In the genomic region with DNA sequence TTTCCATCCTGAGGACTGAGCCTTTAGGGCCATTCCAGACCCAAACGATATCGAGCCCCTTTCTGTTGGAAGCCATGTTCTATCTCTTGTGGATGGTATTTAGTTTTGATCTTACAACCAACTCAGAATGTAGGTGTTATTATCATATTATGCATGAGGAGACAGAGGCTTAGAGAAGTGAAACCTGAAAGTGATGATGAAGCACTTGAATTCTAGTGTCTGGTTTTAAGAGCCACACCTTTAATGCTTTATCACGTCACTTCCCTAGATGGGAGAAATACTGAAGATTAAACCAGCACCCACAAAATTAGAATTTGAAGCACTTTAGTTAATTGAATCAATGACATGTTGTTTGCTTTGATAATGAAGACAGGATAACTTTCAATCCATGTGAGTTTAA, we compare ENCODE assay signal across 25 mouse cellular contexts. TPM values are rescaled to one million over a fixed set of nuclear protein-coding genes. Genes with fewer than 3 reads are reported as not detected.
A peak's percentile ranks its signal among the peaks of the same experiment; 100 is the strongest.
DNase-seq lines count a peak whose midpoint lies in the region; ATAC-seq and TF ChIP-seq lines count a peak whose summit lies in the region.
"Had no signal": no experiment of that assay in that cellular context is flagged by ENCODE, and none has a peak within 500 bp of the region (broad histone marks: within the 10 kb centered on the region; RNA-seq: fewer than 3 reads in every experiment).

No protein-coding gene starts in this region.

- no peak overlapping the region for H3K4me3 ChIP-seq in CH12.LX (replicated peaks in 1 of 3; ENCODE audit: low read depth in 2 of 3, low read length in 2 of 3, poor library complexity in 1 of 3)
- H3K4me3 ChIP-seq in kidney, embryonic 14.5 days (ENCODE audit: low read length) = no peak overlapping the region
- H3K4me3 ChIP-seq: embryonic facial prominence, embryonic 13.5 days; embryonic facial prominence, embryonic 15.5 days; erythroblast, embryonic 14.5 days; forebrain, embryonic 10.5 days; forebrain, embryonic 12.5 days had no signal

- no peaks in the 10 kb centered on the region for H3K27me3 ChIP-seq in CH12.LX (replicated peaks)
- no peaks in the 10 kb centered on the region for H3K27me3 ChIP-seq in splenic B cell, adult 2 months (ENCODE audit: control insufficient read depth, insufficient read depth, low read length, poor library complexity, severe bottlenecking)
- H3K27me3 ChIP-seq in kidney, embryonic 14.5 days (ENCODE audit: control insufficient read depth, insufficient read depth, low read length) = no peaks in the 10 kb centered on the region
- H3K27me3 ChIP-seq: embryonic facial prominence, embryonic 13.5 days; embryonic facial prominence, embryonic 15.5 days; forebrain, embryonic 12.5 days had no signal

- no peaks in the 10 kb centered on the region for H3K79me2 ChIP-seq in CH12.LX (replicated peaks; ENCODE audit: control insufficient read depth, extremely low read depth, insufficient read depth, poor library complexity, severe bottlenecking)

- in situ Hi-C loops in CH12.LX (cut with MboI; ENCODE audit: low pct_ligation_motif_present, low pct_unique_long_range_greater_than_20kb, low sequenced_read_pairs) = no loop called here

- no peak for TF ChIP-seq POLR2A in CH12.LX (IDR thresholded peaks at IDR 0.05; ENCODE audit: low read depth, low read length)

- DNase-seq in A20 (ENCODE audit: low read depth, low spot score) (peak; percentile 47), CH12.LX (ENCODE audit: extremely low read depth) (peak; percentile 21)
- peak; percentile 69 for DNase-seq in splenic B cell, adult 2 months (ENCODE audit: low read depth, low spot score)
- DNase-seq in lung, postnatal 4 days = no peak
- no peak for DNase-seq in gastrocnemius, adult 18-20 months (ENCODE audit: low spot score)
- DNase-seq: adrenal gland, adult 2 months; adrenal gland, postnatal 10 days; adrenal gland, postnatal 25 days; cerebellum, adult 11 months; cerebellum, adult 18-20 months; cerebellum, adult 8-10 months; cerebellum, adult 9-11 months; cerebellum, postnatal 14 days; cerebellum, postnatal 36 days; embryo, embryonic 11 days had no signal

- dilution Hi-C loops in CH12.LX (cut with MboI; ENCODE audit: extremely low pct_ligation_motif_present, extremely low pct_unique_long_range_greater_than_20kb, low sequenced_read_pairs) = no loop called here

- WGBS in kidney, embryonic 14.5 days = 93% methylated on average over 3 of the region's 3 CpGs

- H3K27ac ChIP-seq in CH12.LX (ENCODE audit: insufficient read depth, low read depth) = no peak overlapping the region
- H3K27ac ChIP-seq in kidney, embryonic 14.5 days (ENCODE audit: low read depth, low read length) = no peak overlapping the region
- H3K27ac ChIP-seq: embryonic facial prominence, embryonic 13.5 days; embryonic facial prominence, embryonic 15.5 days; forebrain, embryonic 10.5 days; forebrain, embryonic 12.5 days had no signal

- no peak for TF ChIP-seq EP300 in CH12.LX (IDR thresholded peaks at IDR 0.05; ENCODE audit: low read length)

- ATAC-seq in monocyte, adult 5-6 weeks (replicated peaks; ENCODE audit: insufficient number of reproducible peaks, low FRiP score, low TSS enrichment, poor library complexity, severe bottlenecking) = peak; percentile 67
- ATAC-seq in kidney, embryonic 14.5 days (ENCODE audit: low FRiP score, low TSS enrichment) = no peak
- ATAC-seq: CD4-positive, CD25-positive, alpha-beta regulatory T cell, adult 4 months; forebrain, embryonic 14.5 days; forebrain, embryonic 16.5 days had no signal

- no peak for TF ChIP-seq RAD21 in CH12.LX (IDR thresholded peaks at IDR 0.05; ENCODE audit: low read depth, low read length)

- no peak for TF ChIP-seq CTCF in CH12.LX (conservative IDR thresholded peaks at IDR 0.05 in 1 of 2, IDR thresholded peaks at IDR 0.05 in 1 of 2; ENCODE audit: low read depth in 2 of 2, low read length in 2 of 2)

- no peak overlapping the region for H3K9ac ChIP-seq in CH12.LX (ENCODE audit: insufficient read depth, low read depth)
- no peak overlapping the region for H3K9ac ChIP-seq in kidney, embryonic 14.5 days (ENCODE audit: low read depth, low read length)
- H3K9ac ChIP-seq: embryonic facial prominence, embryonic 13.5 days; embryonic facial prominence, embryonic 15.5 days; forebrain, embryonic 12.5 days had no signal

- peaks cover 0 to 12% of the 10 kb centered on the region in 2 experiments; a peak in 2 of 4 replicates for H3K4me1 ChIP-seq in CH12.LX (ENCODE audit: control insufficient read depth in 1 of 2, insufficient read depth in 2 of 2)
- H3K4me1 ChIP-seq in kidney, embryonic 14.5 days (ENCODE audit: control insufficient read depth, insufficient read depth, low read length) = 0 out of 2 replicates have a peak, but pooled peaks cover 3% of the 10 kb centered on the region
- H3K4me1 ChIP-seq: embryonic facial prominence, embryonic 15.5 days; forebrain, embryonic 12.5 days had no signal

- no peaks in the 10 kb centered on the region for H3K9me3 ChIP-seq in CH12.LX (replicated peaks; ENCODE audit: low read length)
- H3K9me3 ChIP-seq in kidney, embryonic 14.5 days (ENCODE audit: control insufficient read depth, low read length) = no peaks in the 10 kb centered on the region
- H3K9me3 ChIP-seq: embryonic facial prominence, embryonic 13.5 days; embryonic facial prominence, embryonic 15.5 days; forebrain, embryonic 10.5 days; forebrain, embryonic 12.5 days had no signal

- no peak overlapping the region for H3K4me2 ChIP-seq in CH12.LX (ENCODE audit: insufficient read depth, low read depth, poor library complexity, severe bottlenecking)
- no peak overlapping the region for H3K4me2 ChIP-seq in kidney, embryonic 14.5 days (replicated peaks; ENCODE audit: low read depth, low read length)
- H3K4me2 ChIP-seq: embryonic facial prominence, embryonic 13.5 days; embryonic facial prominence, embryonic 15.5 days; forebrain, embryonic 12.5 days had no signal

- H3K36me3 ChIP-seq in CH12.LX (replicated peaks in 1 of 2; ENCODE audit: control insufficient read depth in 1 of 2, insufficient read depth in 1 of 2, low read length in 1 of 2) = no peaks in the 10 kb centered on the region
- no peaks in the 10 kb centered on the region for H3K36me3 ChIP-seq in splenic B cell, adult 2 months (ENCODE audit: control insufficient read depth, insufficient read depth, low read length, poor library complexity, severe bottlenecking)
- H3K36me3 ChIP-seq in kidney, embryonic 14.5 days (ENCODE audit: control insufficient read depth, insufficient read depth, low read length) = no peaks in the 10 kb centered on the region
- H3K36me3 ChIP-seq: embryonic facial prominence, embryonic 15.5 days; forebrain, embryonic 10.5 days; forebrain, embryonic 12.5 days had no signal

TF ChIP-seq in CH12.LX, 34 proteins besides CTCF, POLR2A, EP300 and RAD21:
- TF ChIP-seq IRF4 (IDR thresholded peaks at IDR 0.05; ENCODE audit: low read depth, low read length) (peak; percentile 37; the same call in 1 of the 2 replicates), POLR2AphosphoS2 (IDR thresholded peaks at IDR 0.05; ENCODE audit: low read depth, low read length) (no peak)

RNA-seq across cellular contexts. Expression of a gene that starts 48.2 kb away (rescaled TPM):
- total RNA-seq in CH12.LX (2012; rRNA removed) = 4.0 and 4.4 TPM in 2 replicates
- 3.2 and 3.8 TPM in 2 replicates for total RNA-seq in CH12.LX (2014; rRNA removed)
- 15.3 and 16.9 TPM in 2 replicates for polyA plus RNA-seq in CH12.LX (2012; ENCODE audit: insufficient read length, low read depth)
- 0.48 to 0.87 TPM in 2 of 3 replicates, not detected in the other for total RNA-seq in monocyte, adult 5-6 weeks (2017)
- polyA plus RNA-seq in kidney, embryonic 14.5 days (2014; fragmentation: Nextera tagmentation; extraction: Ambion mirVana) = 2.9 and 3.8 TPM in 2 replicates
- not detected for total RNA-seq in gastrocnemius, adult 18-20 months (2021)

Comparison
In these comparisons a context has a peak if more than half of its experiments do, and no peak if none do; other contexts are left out.
1. DNase-seq: peak in A20 (single experiment), CH12.LX (single experiment) and splenic B cell, adult 2 months (single experiment); none in lung, postnatal 4 days (0 of 2) and gastrocnemius, adult 18-20 months (single experiment).